Mouse (Mus musculus) ZHBTc4 (cell line): ENCODE data around the gene Igf1.
A peak's percentile ranks its signal among the peaks of the same experiment; 100 is the strongest.

Experiments
- DNase-seq: peaks from one replicate; pipeline ENCODE4 v3.0.0-alpha.2; 2011; ENCODE audit warnings: low read depth, low spot score

Igf1 gene

GRCm38 (mm10) chr10:87897331-87897730 lies 39.3 kb downstream of the Igf1 start:
- no peak for DNase-seq

GRCm38 (mm10) chr10:87898826-87899225 lies 40.8 kb downstream of the Igf1 start:
- no peak for DNase-seq

DNA sequence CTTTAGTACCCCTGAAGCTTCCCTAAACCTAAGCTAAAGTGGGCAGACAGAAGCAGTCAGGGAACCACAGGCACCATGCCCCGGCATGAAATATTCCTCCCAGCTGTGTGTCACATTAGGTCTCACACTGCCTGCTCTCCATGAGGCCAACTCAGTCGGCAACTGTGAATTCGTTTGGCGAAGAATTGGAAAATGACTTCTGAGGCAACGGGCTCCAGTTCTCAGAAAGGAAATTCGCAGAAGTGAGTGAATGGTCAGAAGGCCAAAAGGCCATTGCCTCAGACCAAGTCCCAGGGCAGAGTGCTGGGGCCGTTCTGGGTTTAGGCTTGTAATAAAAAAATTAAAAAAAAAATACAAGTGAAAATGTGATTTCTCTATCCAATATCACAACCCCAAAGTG lies 43.9 kb downstream of the Igf1 start:
- no peak for DNase-seq

GRCm38 (mm10) chr10:87904324-87904723 lies 46.3 kb downstream of the Igf1 start:
- no peak for DNase-seq

DNA sequence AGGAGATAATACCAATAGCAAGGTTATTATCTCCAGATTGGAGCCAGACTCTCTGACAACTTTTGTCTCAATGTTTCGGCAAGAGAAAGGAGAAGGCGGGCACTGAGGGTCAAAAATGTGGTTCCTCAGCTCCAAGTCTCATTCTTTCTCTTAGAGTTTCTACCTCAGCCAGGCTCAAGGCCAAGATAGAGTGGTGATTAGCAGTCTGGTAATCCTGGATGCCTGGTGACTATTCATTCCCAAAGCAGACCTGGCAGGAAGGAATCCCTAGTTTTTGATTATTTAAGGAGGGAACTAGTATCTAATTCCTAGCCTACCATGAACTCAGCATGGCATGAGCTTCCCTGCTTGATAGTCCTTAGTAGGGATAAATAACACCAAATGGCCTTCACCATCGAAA lies 47.0 kb downstream of the Igf1 start:
- no peak for DNase-seq

DNA sequence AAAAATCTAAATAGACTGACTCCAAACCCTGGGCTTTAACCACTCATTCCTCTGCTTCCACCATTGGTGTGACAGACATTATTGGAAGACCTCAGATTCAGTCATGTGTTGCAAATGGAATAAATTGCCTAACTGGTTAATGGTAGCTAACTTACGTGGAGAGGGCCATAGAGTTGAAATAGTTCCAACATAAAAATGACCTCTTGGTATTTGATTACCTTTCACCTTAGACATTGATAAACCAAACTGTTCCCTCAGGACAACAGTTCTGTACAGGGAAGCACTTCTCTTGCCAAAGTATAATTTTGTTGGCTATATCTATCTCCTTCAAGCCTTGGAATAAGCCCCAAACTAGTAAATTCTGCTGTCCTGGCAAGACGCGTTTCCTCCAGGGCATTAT lies 48.1 kb downstream of the Igf1 start:
- DNase-seq = no peak

DNA sequence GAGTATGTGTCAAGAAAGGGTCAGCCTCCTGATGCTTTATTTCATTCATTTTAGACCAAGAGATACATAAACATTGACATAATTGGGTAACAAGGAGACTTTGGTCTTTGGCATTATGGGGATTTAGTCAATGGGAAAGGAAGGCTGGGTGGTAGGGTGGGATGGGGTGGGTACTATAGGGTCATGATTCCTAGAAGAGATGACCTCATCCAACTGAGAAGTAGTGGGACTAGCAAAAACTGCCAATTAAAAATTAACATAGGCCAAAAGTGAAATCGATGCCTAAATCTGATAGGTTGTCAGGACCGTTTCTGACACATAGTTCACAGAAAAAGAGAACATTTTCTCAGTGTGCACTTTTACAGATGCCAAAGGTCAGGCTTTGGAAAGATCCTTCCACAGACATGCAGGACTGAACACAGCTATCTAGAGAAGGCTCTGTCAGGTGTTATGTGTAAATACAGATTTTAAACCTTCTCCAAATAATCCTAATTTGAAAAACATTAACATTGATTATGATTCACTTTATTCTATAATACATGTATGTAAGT lies 48.8 kb downstream of the Igf1 start:
- no peak for DNase-seq

GRCm38 (mm10) chr10:87913852-87914251 lies 55.8 kb downstream of the Igf1 start:
- DNase-seq = no peak

DNA sequence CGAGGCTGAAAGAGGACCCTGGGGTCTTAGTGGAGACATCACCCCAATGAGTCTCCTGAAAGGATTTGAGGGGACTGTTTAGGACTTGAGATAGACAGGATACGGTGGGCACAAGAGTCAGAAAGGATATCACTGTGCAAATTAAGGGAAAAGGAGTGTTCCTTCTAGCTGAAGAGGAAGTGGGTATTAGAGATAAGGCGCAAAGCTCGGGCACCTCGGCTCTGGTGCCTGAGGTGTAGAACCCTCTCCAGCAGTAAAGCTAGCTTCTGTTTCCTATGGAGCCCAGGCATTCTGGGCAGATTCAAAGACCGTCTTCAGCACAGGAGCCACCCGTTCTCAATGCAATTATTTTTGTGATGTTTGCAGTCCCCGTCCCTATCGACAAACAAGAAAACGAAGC lies 56.9 kb downstream of the Igf1 start:
- no peak for DNase-seq

DNA sequence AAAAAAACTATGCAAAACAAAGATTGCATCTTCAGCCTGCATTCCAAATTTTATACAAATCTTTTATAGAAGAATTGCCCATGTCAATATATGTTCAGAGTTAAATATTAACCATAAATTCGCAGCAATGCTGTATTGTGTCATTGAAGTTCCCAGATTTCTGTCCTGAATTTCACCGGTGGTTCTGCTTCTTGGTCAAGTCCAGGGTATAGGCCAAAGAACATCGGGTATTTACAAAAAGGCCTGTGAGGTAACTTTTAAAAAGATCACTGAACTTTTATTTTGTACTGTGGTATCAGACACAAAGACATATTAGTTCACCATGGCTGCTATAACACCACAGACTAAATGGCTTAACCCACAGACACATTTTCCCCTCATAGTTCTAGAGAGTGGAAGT lies 57.7 kb downstream of the Igf1 start:
- no peak for DNase-seq

DNA sequence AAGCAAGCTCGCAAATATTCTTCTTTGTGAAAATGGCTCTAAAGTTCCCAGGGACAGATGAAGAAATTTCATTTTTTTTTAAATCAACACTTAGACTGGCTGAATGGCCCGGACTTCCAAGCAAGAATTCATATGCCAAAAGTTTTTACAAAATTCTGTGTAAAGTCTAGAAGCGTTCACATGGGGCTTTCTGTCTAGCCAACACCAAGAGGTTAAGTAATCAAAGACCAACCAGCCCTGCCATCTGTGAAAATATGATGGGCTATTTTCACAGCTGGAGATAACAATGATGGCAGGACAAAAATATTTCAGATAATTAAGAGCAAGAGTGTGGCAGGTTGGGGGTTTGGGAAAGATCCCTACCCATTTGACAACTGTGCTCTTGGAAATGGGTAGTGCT lies 64.2 kb downstream of the Igf1 start:
- no peak for DNase-seq

GRCm38 (mm10) chr10:87926564-87926963 lies 68.5 kb downstream of the Igf1 start:
- peak; percentile 55 for DNase-seq

- peak; percentile 93 for DNase-seq
These were observed 69.1 kb downstream of the Igf1 start for GRCm38 (mm10) chr10:87927131-87927609.

- no peak for DNase-seq
These were observed 90.1 kb downstream of the Igf1 start for GRCm38 (mm10) chr10:87948192-87948591.

GRCm38 (mm10) chr10:87971536-87971935 lies 113.5 kb downstream of the Igf1 start:
- DNase-seq = peak; percentile 26

- no peak for DNase-seq
These were observed 116.0 kb downstream of the Igf1 start for GRCm38 (mm10) chr10:87973911-87974631.

GRCm38 (mm10) chr10:87985375-87985774 lies 127.3 kb downstream of the Igf1 start:
- no peak for DNase-seq

GRCm38 (mm10) chr10:87986201-87986600 lies 128.1 kb downstream of the Igf1 start:
- no peak for DNase-seq
